Mouse (Mus musculus) liver, embryonic 13.5 days (tissue): ENCODE results near the gene Plxdc1. TPM values are rescaled to one million over a fixed set of nuclear protein-coding genes. Genes with fewer than 3 reads are reported as not detected.

Source experiments
- ATAC-seq: fragments of 200-750 bp; cut with Nextera tagmentation; 2 replicates; pipeline ENCODE4 v1.8.0; 2017; ENCODE audit warnings: low read depth, mild to moderate bottlenecking, moderate number of reproducible peaks, moderate library complexity
- DNase-seq: peaks from one replicate; pipeline ENCODE4 v3.0.0; 2022
- H3K27ac ChIP-seq: fragments of 300-500 bp; sonication (generic); 2 replicates; pipeline ENCODE4 v1.5.1; 2015; ENCODE audit warnings: moderate library complexity, mild to moderate bottlenecking, inconsistent platforms
- H3K27me3 ChIP-seq: fragments of 300-500 bp; sonication (generic); 2 replicates; pipeline ENCODE4 v1.6.1; 2015; ENCODE audit warnings: mild to moderate bottlenecking, inconsistent platforms
- H3K36me3 ChIP-seq: fragments of 300-500 bp; sonication (generic); 2 replicates; pipeline ENCODE4 v1.6.1; 2015; ENCODE audit warnings: mild to moderate bottlenecking, inconsistent platforms
- H3K4me1 ChIP-seq: fragments of 300-500 bp; sonication (generic); replicated peaks from 2 replicates; pipeline ENCODE4 v1.6.1; 2015; ENCODE audit warnings: inconsistent platforms
- H3K4me2 ChIP-seq: fragments of 300-500 bp; sonication (generic); 2 replicates; pipeline ENCODE4 v1.6.1; 2015; ENCODE audit warnings: inconsistent platforms, mild to moderate bottlenecking, moderate library complexity
- H3K4me3 ChIP-seq: fragments of 300-500 bp; sonication (generic); replicated peaks from 2 replicates; pipeline ENCODE4 v1.5.1; 2015; ENCODE audit warnings: mild to moderate bottlenecking, inconsistent platforms
- H3K9ac ChIP-seq: fragments of 300-500 bp; sonication (generic); 2 replicates; pipeline ENCODE4 v1.6.1; 2015; ENCODE audit warnings: mild to moderate bottlenecking, inconsistent platforms
- H3K9me3 ChIP-seq: fragments of 300-500 bp; sonication (generic); replicated peaks from 2 replicates; pipeline ENCODE4 v1.6.1; 2016; ENCODE audit warnings: inconsistent platforms
- WGBS: fragments of 180-500 bp; shearing (Covaris S2); methylation state at CpG from one replicate; pipeline ENCODE4 v1.1.7; 2015; ENCODE audit not compliant: insufficient replicate concordance; 5-methylcytosine and 5-hydroxymethylcytosine counted together
- polyA plus RNA-seq: library from polyadenylated mRNA; unstranded; fragments of >200 nt; fragmentation: Nextera tagmentation; extraction: Ambion mirVana; gene quantifications from 2 replicates; pipeline ENCODE4 v1.2.1, GENCODE M21; 2015

Plxdc1 gene
- polyA plus RNA-seq, 1 experiment from 2014 or later = 0.58 TPM

- peak within 1 kb of the TSS; percentile 72 for H3K9ac ChIP-seq
- WGBS = 2% methylated on average over 51 of the region's 52 CpGs
- H3K27me3 ChIP-seq = peaks cover 52% of the 10 kb centered on the region
- H3K9me3 ChIP-seq = no peaks in the 10 kb centered on the region
- peak within 1 kb of the TSS; percentile 32 for H3K27ac ChIP-seq
- H3K4me1 ChIP-seq = peaks cover 44% of the 10 kb centered on the region
- H3K4me2 ChIP-seq = peak within 1 kb of the TSS; percentile 95
- DNase-seq (no peak), ATAC-seq (0 out of 2 replicates have a peak, but pooled peaks have one; percentile 8)
- peak within 1 kb of the TSS; percentile 65 for H3K4me3 ChIP-seq
- H3K36me3 ChIP-seq = no peaks in the 10 kb centered on the region
Measured at GRCm38 (mm10) chr11:98022555-98023371, 36.5 kb upstream of the Plxdc1 start, which contains the start of gene Cacnb1. TSS of gene Cacnb1 (minus strand) at chr11:98023034.

- H3K27ac ChIP-seq = no peak overlapping the region
- no peaks in the 10 kb centered on the region for H3K36me3 ChIP-seq
- 0% methylated on average over 23 of the region's 23 CpGs for WGBS
- H3K9me3 ChIP-seq = no peaks in the 10 kb centered on the region
- ATAC-seq = no peak
- H3K9ac ChIP-seq = peak overlapping the region; percentile 72
- no peak for DNase-seq
- peaks cover 55% of the 10 kb centered on the region for H3K27me3 ChIP-seq
- peak overlapping the region; percentile 65 for H3K4me3 ChIP-seq
- peak overlapping the region; percentile 95 for H3K4me2 ChIP-seq
- H3K4me1 ChIP-seq = peaks cover 40% of the 10 kb centered on the region
Measured at GRCm38 (mm10) chr11:98022253-98022554, 36.0 kb upstream of the Plxdc1 start.

- Histone ChIP-seq H3K4me1 (peaks cover 40% of the 10 kb centered on the region), H3K4me2 (peak overlapping the region; percentile 95), H3K27me3 (peaks cover 55% of the 10 kb centered on the region), H3K9me3 (no peaks in the 10 kb centered on the region), H3K4me3 (peak overlapping the region; percentile 65), H3K27ac (no peak overlapping the region), H3K36me3 (no peaks in the 10 kb centered on the region), H3K9ac (peak overlapping the region; percentile 72)
- WGBS = 12% methylated on average over 34 of the region's 34 CpGs
- DNase-seq = no peak
- no peak for ATAC-seq
Measured at GRCm38 (mm10) chr11:98021565-98022252, 35.5 kb upstream of the Plxdc1 start.

DNA sequence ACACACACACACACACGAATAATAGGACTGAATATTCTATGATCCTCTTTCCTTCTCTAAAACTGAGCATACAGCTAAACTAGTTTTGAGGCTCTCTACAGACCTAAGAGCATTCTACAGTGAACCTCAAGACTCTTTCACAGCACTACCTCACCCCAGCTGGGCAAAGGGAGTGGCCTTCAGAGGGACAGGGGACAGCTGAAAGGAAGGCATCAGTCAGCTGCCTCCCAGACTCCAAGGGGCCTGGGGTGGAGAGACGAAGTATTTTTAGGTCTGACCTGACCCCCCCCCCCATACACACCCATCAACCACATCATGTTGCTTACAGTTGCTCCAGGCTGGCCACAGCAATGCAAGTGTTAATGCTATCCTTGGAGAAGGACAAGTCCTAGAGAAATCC is 34.9 kb upstream of the Plxdc1 start:
- Histone ChIP-seq H3K4me3 (no peak overlapping the region), H3K27ac (no peak overlapping the region), H3K36me3 (no peaks in the 10 kb centered on the region), H3K9me3 (no peaks in the 10 kb centered on the region), H3K4me1 (peaks cover 38% of the 10 kb centered on the region), H3K4me2 (peak overlapping the region; percentile 95; the same call in 1 of the 2 replicates), H3K9ac (no peak overlapping the region), H3K27me3 (peaks cover 55% of the 10 kb centered on the region)
- ATAC-seq (no peak), DNase-seq (no peak)
- 60% methylated on average over 2 of the region's 2 CpGs for WGBS

DNA sequence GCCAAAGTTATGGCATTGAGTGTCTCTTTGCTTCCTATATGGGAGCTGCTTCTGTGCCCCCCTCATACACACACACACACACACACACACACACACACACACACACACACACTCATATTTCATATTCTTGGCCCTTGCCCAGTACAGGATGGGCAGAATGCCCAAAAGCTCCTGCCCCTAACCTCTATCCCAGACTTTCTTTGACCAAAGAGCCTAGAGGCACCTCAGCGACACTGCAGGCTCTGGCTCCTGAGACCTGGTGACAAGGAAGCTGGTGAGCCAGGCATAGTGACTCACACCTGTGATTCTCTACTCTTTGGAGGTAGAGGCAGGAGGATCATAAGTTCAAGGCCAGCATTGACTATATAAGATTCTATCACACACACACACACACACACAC is 34.5 kb upstream of the Plxdc1 start:
- no peak overlapping the region for H3K4me3 ChIP-seq
- peaks cover 55% of the 10 kb centered on the region for H3K27me3 ChIP-seq
- DNase-seq (no peak), ATAC-seq (no peak)
- 78% methylated on average over 1 of the region's 1 CpGs for WGBS
- H3K27ac ChIP-seq = no peak overlapping the region
- H3K9me3 ChIP-seq = no peaks in the 10 kb centered on the region
- peaks cover 34% of the 10 kb centered on the region for H3K4me1 ChIP-seq
- no peak overlapping the region for H3K4me2 ChIP-seq
- H3K9ac ChIP-seq = no peak overlapping the region
- no peaks in the 10 kb centered on the region for H3K36me3 ChIP-seq

DNA sequence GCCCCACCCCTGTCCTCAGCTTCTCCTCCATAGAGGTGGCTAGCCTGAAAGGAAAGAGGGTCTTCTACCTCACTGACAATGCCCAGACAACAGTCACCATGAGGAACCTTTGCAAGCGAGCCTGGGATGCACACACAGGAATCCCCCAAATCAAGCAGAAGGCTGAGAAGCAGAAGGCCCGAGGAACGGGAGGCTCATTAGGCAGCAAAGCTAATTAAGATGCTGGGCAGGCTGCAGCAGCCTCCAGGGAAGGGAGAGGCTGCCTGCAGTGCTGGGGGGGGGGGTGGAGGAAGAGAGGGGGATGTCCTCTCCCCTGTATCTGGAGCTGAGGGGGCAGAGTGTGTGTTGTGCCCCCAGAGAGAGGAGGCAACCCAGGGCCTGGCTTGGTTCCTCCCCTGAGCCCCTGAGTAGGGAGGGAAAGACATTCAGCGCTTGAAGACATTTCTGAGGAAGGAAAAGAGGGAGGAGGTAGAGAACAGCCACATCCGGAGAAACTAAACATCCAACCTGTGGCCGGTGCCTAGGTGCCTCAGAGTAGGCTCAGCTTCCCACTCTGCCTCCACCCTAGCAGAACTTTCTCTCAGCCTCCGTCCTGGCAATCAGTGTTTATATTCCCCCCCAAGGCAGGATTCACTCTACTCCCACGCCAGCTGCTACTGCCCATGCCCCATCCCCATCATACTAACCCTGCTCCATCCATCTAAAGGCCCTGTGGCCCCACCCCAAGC is 33.8 kb upstream of the Plxdc1 start:
- 36% methylated on average over 8 of the region's 8 CpGs for WGBS
- Histone ChIP-seq H3K27me3 (peaks cover 55% of the 10 kb centered on the region), H3K36me3 (no peaks in the 10 kb centered on the region), H3K4me3 (no peak overlapping the region), H3K9me3 (no peaks in the 10 kb centered on the region), H3K4me2 (no peak overlapping the region), H3K27ac (no peak overlapping the region), H3K9ac (no peak overlapping the region), H3K4me1 (peaks cover 32% of the 10 kb centered on the region)
- ATAC-seq (no peak), DNase-seq (no peak)

DNA sequence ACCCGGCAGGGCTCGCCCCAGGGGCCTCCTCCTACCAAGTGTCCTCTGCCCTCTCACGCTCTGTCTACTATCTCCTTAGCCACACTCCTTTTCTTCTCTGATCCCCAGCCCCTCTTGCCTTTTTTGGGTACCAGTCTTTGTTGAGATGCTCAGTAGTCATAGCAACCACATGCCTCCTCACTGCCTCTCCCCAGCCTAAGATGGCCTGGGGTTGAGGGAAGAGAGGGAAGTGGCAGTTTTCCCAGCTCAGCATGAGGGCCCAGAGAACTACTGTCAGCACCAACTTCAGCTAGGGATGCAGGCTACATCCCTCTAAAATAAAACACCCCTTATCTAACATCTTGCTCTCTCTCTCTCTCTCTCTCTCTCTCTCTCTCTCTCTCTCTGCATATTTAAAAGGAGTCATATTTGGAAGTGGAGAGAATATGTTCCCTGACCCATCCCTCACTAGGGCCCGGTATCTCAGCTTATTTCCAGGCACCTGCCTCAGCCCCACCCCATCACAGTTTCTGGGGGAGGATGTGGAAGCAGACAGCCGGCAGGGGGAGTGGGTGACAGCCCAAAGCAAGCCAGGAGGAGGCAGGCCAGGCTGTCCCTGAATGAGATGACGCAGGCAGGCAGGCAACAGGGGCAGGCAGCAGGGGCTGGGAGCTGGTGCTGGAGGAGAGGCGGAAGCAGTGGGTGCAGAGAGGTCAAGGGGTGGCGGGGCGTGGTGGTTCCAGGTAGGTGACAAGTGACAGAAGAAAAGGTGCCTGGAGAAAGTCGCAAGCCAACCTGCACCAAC is 32.8 kb upstream of the Plxdc1 start:
- Histone ChIP-seq H3K9ac (no peak overlapping the region), H3K36me3 (no peaks in the 10 kb centered on the region), H3K4me2 (no peak overlapping the region), H3K27me3 (peaks cover 55% of the 10 kb centered on the region), H3K4me3 (no peak overlapping the region), H3K27ac (no peak overlapping the region), H3K4me1 (peaks cover 32% of the 10 kb centered on the region), H3K9me3 (no peaks in the 10 kb centered on the region)
- 33% methylated on average over 10 of the region's 10 CpGs for WGBS
- ATAC-seq (no peak), DNase-seq (no peak)

DNA sequence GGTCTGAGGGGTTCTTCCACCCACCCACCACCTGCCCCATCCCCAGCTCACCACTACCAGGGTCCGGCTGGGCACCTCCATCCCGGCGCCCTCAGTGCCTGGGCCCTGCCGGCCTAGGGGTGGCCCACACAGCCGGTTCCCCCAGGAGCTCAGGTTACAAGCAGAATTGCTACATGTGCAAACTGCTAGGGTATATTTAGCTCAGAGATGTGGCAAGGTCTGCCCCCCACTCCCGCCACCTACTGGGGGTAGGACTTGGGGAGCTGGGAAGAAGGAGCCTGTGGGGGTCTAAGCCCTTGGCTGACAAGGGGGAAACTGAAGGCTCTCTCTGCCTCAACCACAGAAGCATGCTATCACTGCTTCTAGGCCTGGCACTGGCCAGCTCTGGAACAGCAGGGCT is 32.0 kb upstream of the Plxdc1 start:
- 73% methylated on average over 6 of the region's 6 CpGs for WGBS

GRCm38 (mm10) chr11:98016824-98017223 is 30.6 kb upstream of the Plxdc1 start:
- H3K9me3 ChIP-seq = no peaks in the 10 kb centered on the region
- no peak overlapping the region for H3K4me3 ChIP-seq
- 77% methylated on average over 4 of the region's 4 CpGs for WGBS
- peaks cover 15% of the 10 kb centered on the region for H3K4me1 ChIP-seq
- DNase-seq (no peak), ATAC-seq (no peak)
- no peak overlapping the region for H3K9ac ChIP-seq
- H3K36me3 ChIP-seq = no peaks in the 10 kb centered on the region
- H3K27ac ChIP-seq = no peak overlapping the region
- H3K4me2 ChIP-seq = no peak overlapping the region
- peaks cover 51% of the 10 kb centered on the region for H3K27me3 ChIP-seq

More for the DNA sequence above, 32.0 kb upstream of the Plxdc1 start:
- no peak for DNase-seq
- no peak for ATAC-seq
- Histone ChIP-seq H3K4me2 (no peak overlapping the region), H3K27me3 (peaks cover 52% of the 10 kb centered on the region), H3K4me1 (peaks cover 29% of the 10 kb centered on the region), H3K4me3 (no peak overlapping the region), H3K36me3 (no peaks in the 10 kb centered on the region), H3K9ac (no peak overlapping the region), H3K9me3 (no peaks in the 10 kb centered on the region), H3K27ac (no peak overlapping the region)

- Histone ChIP-seq H3K27me3 (peaks cover 50% of the 10 kb centered on the region), H3K27ac (no peak overlapping the region), H3K36me3 (no peaks in the 10 kb centered on the region), H3K4me2 (no peak overlapping the region), H3K9ac (no peak overlapping the region), H3K4me1 (peaks cover 8% of the 10 kb centered on the region), H3K9me3 (no peaks in the 10 kb centered on the region), H3K4me3 (no peak overlapping the region)
- WGBS = 84% methylated on average over 5 of the region's 5 CpGs
- DNase-seq (no peak), ATAC-seq (no peak)
Measured at GRCm38 (mm10) chr11:98016177-98016576, 29.9 kb upstream of the Plxdc1 start.

DNA sequence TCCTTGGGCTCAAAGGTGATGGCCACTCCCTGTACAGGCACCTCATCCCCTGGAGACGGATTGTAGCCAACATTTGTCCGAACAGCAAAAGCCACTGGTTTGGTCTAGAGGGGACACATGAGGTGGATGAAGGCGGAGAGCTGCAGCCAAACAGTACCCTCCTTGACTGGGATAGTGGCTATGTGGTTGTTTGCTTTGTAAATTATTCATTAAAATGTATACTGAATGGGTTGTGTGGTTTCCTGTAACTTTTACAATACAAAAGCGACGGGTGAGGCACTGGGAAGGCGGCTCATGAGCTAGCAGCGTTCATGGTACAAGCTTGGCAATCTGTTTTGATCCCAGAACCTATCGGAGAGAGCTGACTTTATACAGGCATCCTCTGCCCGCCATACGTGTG is 26.6 kb upstream of the Plxdc1 start:
- WGBS = 73% methylated on average over 10 of the region's 10 CpGs
- H3K9ac ChIP-seq = no peak overlapping the region
- DNase-seq = no peak

More for the DNA sequence above, 26.6 kb upstream of the Plxdc1 start:
- H3K27me3 ChIP-seq = peaks cover 36% of the 10 kb centered on the region
- H3K4me3 ChIP-seq = no peak overlapping the region
- H3K9me3 ChIP-seq = no peaks in the 10 kb centered on the region
- H3K27ac ChIP-seq = no peak overlapping the region
- no peaks in the 10 kb centered on the region for H3K36me3 ChIP-seq
- ATAC-seq = no peak
- H3K4me1 ChIP-seq = no peaks in the 10 kb centered on the region
- H3K4me2 ChIP-seq = no peak overlapping the region
